Mouse (Mus musculus) ES-Bruce4 (cell line): ENCODE data around the gene Celsr1.

Experiments
- CTCF ChIP-seq: IDR thresholded peaks from one replicate; pipeline ENCODE4 v1.8.1; 2011; ENCODE audit warnings: low read depth, low read length
- EP300 ChIP-seq: IDR thresholded peaks from 2 replicates; pipeline ENCODE4 v1.6.1; 2011; ENCODE audit warnings: low read depth, low read length; ENCODE audit not compliant: insufficient read depth

- TF ChIP-seq CTCF, result no peak
- TF ChIP-seq EP300, result no peak
These were observed 41.5 kb downstream of the Celsr1 start for GRCm38 (mm10) chr15:85992125-85992495.
